Comparison of ENCODE assay signal across 8 mouse cellular contexts in the genomic region with DNA sequence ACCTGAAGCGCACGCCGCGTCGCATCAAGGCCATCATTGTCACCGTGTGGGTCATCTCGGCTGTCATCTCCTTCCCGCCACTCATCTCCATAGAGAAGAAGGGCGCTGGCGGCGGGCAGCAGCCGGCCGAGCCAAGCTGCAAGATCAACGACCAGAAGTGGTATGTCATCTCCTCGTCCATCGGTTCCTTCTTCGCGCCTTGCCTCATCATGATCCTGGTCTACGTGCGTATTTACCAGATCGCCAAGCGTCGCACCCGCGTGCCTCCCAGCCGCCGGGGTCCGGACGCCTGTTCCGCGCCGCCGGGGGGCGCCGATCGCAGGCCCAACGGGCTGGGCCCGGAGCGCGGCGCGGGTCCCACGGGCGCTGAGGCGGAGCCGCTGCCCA. TPM values are rescaled to one million over a fixed set of nuclear protein-coding genes. Genes with fewer than 3 reads are reported as not detected.
DNase-seq lines count a peak whose midpoint lies in the region; ATAC-seq and TF ChIP-seq lines count a peak whose summit lies in the region.

No protein-coding gene starts in this region.

- TF ChIP-seq CTCF in liver, embryonic 14.5 days (IDR thresholded peaks at IDR 0.05; ENCODE audit: low read depth): no peak

- WGBS in heart, embryonic 13.5 days: under 1% methylated on average over 46 of the region's 46 CpGs
- under 1% methylated on average over 46 of the region's 46 CpGs for WGBS in forebrain, embryonic 16.5 days
- under 1% methylated on average over 46 of the region's 46 CpGs for WGBS in liver, embryonic 14.5 days (ENCODE audit: insufficient replicate concordance)

- H3K4me3 ChIP-seq in heart, embryonic 13.5 days: peak overlapping the region; percentile 58
- peak overlapping the region; percentile 62 for H3K4me3 ChIP-seq in forebrain, embryonic 16.5 days (replicated peaks; ENCODE audit: low read length)
- peak overlapping the region in 1 of 2 experiments; percentile 23; a peak in 2 of 4 replicates for H3K4me3 ChIP-seq in liver, embryonic 14.5 days (ENCODE audit: insufficient read depth in 1 of 2, low read depth in 2 of 2, low read length in 2 of 2)

- H3K4me2 ChIP-seq in heart, embryonic 13.5 days: peak overlapping the region; percentile 90
- H3K4me2 ChIP-seq in forebrain, embryonic 16.5 days (ENCODE audit: low read length): peak overlapping the region; percentile 95
- peak overlapping the region; percentile 48 for H3K4me2 ChIP-seq in liver, embryonic 14.5 days (ENCODE audit: low read depth)

- H3K27ac ChIP-seq in heart, embryonic 13.5 days (replicated peaks): no peak overlapping the region
- no peak overlapping the region for H3K27ac ChIP-seq in forebrain, embryonic 16.5 days (ENCODE audit: low read length)
- no peak overlapping the region for H3K27ac ChIP-seq in liver, embryonic 14.5 days

- H3K27me3 ChIP-seq in heart, embryonic 13.5 days (replicated peaks): peaks cover 89% of the 10 kb centered on the region
- peaks cover 37% of the 10 kb centered on the region for H3K27me3 ChIP-seq in forebrain, embryonic 16.5 days (replicated peaks; ENCODE audit: control insufficient read depth, insufficient read depth, low read length)
- peaks cover 71% of the 10 kb centered on the region for H3K27me3 ChIP-seq in liver, embryonic 14.5 days (ENCODE audit: control insufficient read depth, insufficient read depth, low read length)

- no peaks in the 10 kb centered on the region for H3K36me3 ChIP-seq in heart, embryonic 13.5 days
- no peaks in the 10 kb centered on the region for H3K36me3 ChIP-seq in forebrain, embryonic 16.5 days (ENCODE audit: control insufficient read depth, insufficient read depth)
- no peaks in the 10 kb centered on the region for H3K36me3 ChIP-seq in liver, embryonic 14.5 days (replicated peaks; ENCODE audit: control insufficient read depth, insufficient read depth, low read depth)

- DNase-seq in heart, adult 8-10 months (ENCODE audit: low spot score): no peak
- peak; percentile 26 for DNase-seq in R1 (ENCODE audit: low read depth, low spot score)
- no peak for DNase-seq in liver, embryonic 14.5 days (ENCODE audit: low read depth in 3 of 3, low spot score in 3 of 3)
- DNase-seq in ovary, postnatal 14 days (ENCODE audit: low spot score): no peak
- DNase-seq in layer of hippocampus, adult 18-20 months (ENCODE audit: low spot score in 2 of 2): no peak
- no peak for DNase-seq in testis, postnatal 14 days (ENCODE audit: low spot score)

- no peaks in the 10 kb centered on the region for H3K9me3 ChIP-seq in heart, embryonic 13.5 days
- no peaks in the 10 kb centered on the region for H3K9me3 ChIP-seq in forebrain, embryonic 16.5 days (ENCODE audit: control insufficient read depth, low read length)
- H3K9me3 ChIP-seq in liver, embryonic 14.5 days (ENCODE audit: control insufficient read depth, low read length): no peaks in the 10 kb centered on the region

- H3K9ac ChIP-seq in heart, embryonic 13.5 days: peak overlapping the region; percentile 75
- H3K9ac ChIP-seq in forebrain, embryonic 16.5 days (replicated peaks; ENCODE audit: low read depth, low read length): peak overlapping the region; percentile 56
- H3K9ac ChIP-seq in liver, embryonic 14.5 days (replicated peaks): no peak overlapping the region

- no peak; the same call in 1 of the 2 replicates for ATAC-seq in heart, embryonic 13.5 days (ENCODE audit: extremely low read depth, insufficient number of reproducible peaks, low FRiP score, low TSS enrichment)
- no peak for ATAC-seq in forebrain, embryonic 16.5 days
- ATAC-seq in liver, embryonic 14.5 days (ENCODE audit: insufficient read depth): no peak

- TF ChIP-seq EP300 in liver, embryonic 14.5 days (IDR thresholded peaks at IDR 0.05; ENCODE audit: low read depth): no peak

- H3K4me1 ChIP-seq in heart, embryonic 13.5 days: peaks cover 42% of the 10 kb centered on the region
- H3K4me1 ChIP-seq in forebrain, embryonic 16.5 days (replicated peaks; ENCODE audit: control insufficient read depth, insufficient read depth, low read length): peaks cover 29% of the 10 kb centered on the region
- H3K4me1 ChIP-seq in liver, embryonic 14.5 days (replicated peaks; ENCODE audit: control insufficient read depth in 2 of 2, insufficient read depth in 2 of 2, low read length in 1 of 2): no peaks in the 10 kb centered on the region

RNA-seq across cellular contexts. Expression of a gene that starts 2.7 kb away (rescaled TPM):
- not detected in 2 replicates for polyA plus RNA-seq in heart, embryonic 13.5 days (2015; fragmentation: Nextera tagmentation; extraction: Ambion mirVana)
- total RNA-seq in heart, adult 8-10 months (2022): under 1 TPM; 0.28 to 0.75 (median 0.45) TPM
- 1.1 and 1.5 TPM in 2 replicates for polyA plus RNA-seq in forebrain, embryonic 16.5 days (2015; fragmentation: Nextera tagmentation; extraction: Ambion mirVana)
- 0.09 and 0.11 TPM in 2 replicates for polyA plus RNA-seq in liver, embryonic 14.5 days (2012; rRNA removed)
- polyA plus RNA-seq in liver, embryonic 14.5 days (2014; fragmentation: Nextera tagmentation; extraction: Ambion mirVana): 0.04 and 0.10 TPM in 2 replicates
- total RNA-seq in layer of hippocampus, adult 18-20 months (2021): 10 to 100 TPM; 12.4 to 13.4 TPM
